Mouse (Mus musculus) lung, postnatal 0 days (tissue): ENCODE data around the gene Rnd3. TPM values are rescaled to one million over a fixed set of nuclear protein-coding genes. Genes with fewer than 3 reads are reported as not detected.

Experiments used
- ATAC-seq: fragments of 200-750 bp; cut with Nextera tagmentation; 2 replicates; pipeline ENCODE4 v1.8.0; 2017; ENCODE audit warnings: moderate library complexity
- DNase-seq: peaks from one replicate; pipeline ENCODE4 v3.0.0-alpha.2; 2016; ENCODE audit warnings: low spot score
- H3K27ac ChIP-seq: fragments of 300-500 bp; sonication (generic); 2 replicates; pipeline ENCODE4 v1.5.1; 2014; ENCODE audit warnings: antibody characterized with exemption, mild to moderate bottlenecking, low read length, mixed read lengths
- H3K27me3 ChIP-seq: fragments of 300-500 bp; sonication (generic); replicated peaks from 2 replicates; pipeline ENCODE4 v1.6.1; 2014; ENCODE audit warnings: low read length, mixed read lengths; ENCODE audit not compliant: insufficient read depth
- H3K36me3 ChIP-seq: fragments of 300-500 bp; sonication (generic); 2 replicates; pipeline ENCODE4 v1.6.1; 2014; ENCODE audit warnings: low read length, mixed read lengths; ENCODE audit not compliant: insufficient read depth
- H3K4me1 ChIP-seq: fragments of 300-500 bp; sonication (generic); 2 replicates; pipeline ENCODE4 v1.6.1; 2014; ENCODE audit warnings: antibody characterized with exemption, low read depth, low read length, mixed read lengths; ENCODE audit not compliant: insufficient read depth
- H3K4me2 ChIP-seq: fragments of 300-500 bp; sonication (generic); replicated peaks from 2 replicates; pipeline ENCODE4 v1.6.1; 2014; ENCODE audit warnings: low read depth, mild to moderate bottlenecking, low read length, moderate library complexity, mixed read lengths
- H3K4me3 ChIP-seq: fragments of 300-500 bp; sonication (generic); 2 replicates; pipeline ENCODE4 v1.5.1; 2014; ENCODE audit warnings: low read depth, low read length
- H3K9ac ChIP-seq: fragments of 300-500 bp; sonication (generic); replicated peaks from 2 replicates; pipeline ENCODE4 v1.6.1; 2014; ENCODE audit warnings: low read depth, mild to moderate bottlenecking
- H3K9me3 ChIP-seq: fragments of 300-500 bp; sonication (generic); 2 replicates; pipeline ENCODE4 v1.6.1; 2016; ENCODE audit warnings: low read length, mixed read lengths
- CTCF ChIP-seq: IDR thresholded peaks from 2 replicates; pipeline ENCODE4 v1.5.1; 2016; ENCODE audit warnings: antibody characterized with exemption, mild to moderate bottlenecking
- EP300 ChIP-seq: IDR thresholded peaks from 2 replicates; pipeline ENCODE4 v1.6.1; 2016; ENCODE audit warnings: antibody characterized with exemption, mild to moderate bottlenecking, control low read depth
- WGBS: fragments of 180-500 bp; shearing (Covaris S2); extraction: QIAGEN DNeasy Blood & Tissue Kit; methylation state at CpG from one replicate; pipeline ENCODE4 v1.1.7; 2014; 5-methylcytosine and 5-hydroxymethylcytosine counted together
- polyA plus RNA-seq: library from polyadenylated mRNA; unstranded; fragments of >200 nt; fragmentation: Nextera tagmentation; extraction: Ambion mirVana; gene quantifications from 2 replicates; pipeline ENCODE4 v1.2.1, GENCODE M21; 2015

The Rnd3 gene
- polyA plus RNA-seq, 1 experiment from 2014 or later = 22.5 TPM

- no peak overlapping the region for H3K27ac ChIP-seq
- H3K36me3 ChIP-seq = peaks cover 4% of the 10 kb centered on the region; the same call in 1 of the 2 replicates
- DNase-seq (peak; percentile 47), ATAC-seq (peak; percentile 49; the same call in 1 of the 2 replicates)
- no peak overlapping the region for H3K4me3 ChIP-seq
- no peaks in the 10 kb centered on the region for H3K9me3 ChIP-seq
- TF ChIP-seq EP300 (0 out of 2 replicates have a peak, but pooled peaks have one; percentile 8), CTCF (no peak)
- peaks cover 23% of the 10 kb centered on the region; the same call in 1 of the 2 replicates for H3K4me1 ChIP-seq
- H3K4me2 ChIP-seq = no peak overlapping the region
- no peak overlapping the region for H3K9ac ChIP-seq
- 51% methylated on average over 5 of the region's 5 CpGs for WGBS
- H3K27me3 ChIP-seq = no peaks in the 10 kb centered on the region
Measured at GRCm38 (mm10) chr2:51139218-51139911, 9.5 kb downstream of the Rnd3 start.

GRCm38 (mm10) chr2:51137726-51138125, 11.2 kb downstream of the Rnd3 start:
- Histone ChIP-seq H3K4me1 (peaks cover 15% of the 10 kb centered on the region; the same call in 1 of the 2 replicates), H3K27me3 (no peaks in the 10 kb centered on the region), H3K9me3 (no peaks in the 10 kb centered on the region), H3K9ac (no peak overlapping the region), H3K4me2 (no peak overlapping the region), H3K4me3 (no peak overlapping the region), H3K36me3 (peaks cover 10% of the 10 kb centered on the region; the same call in 1 of the 2 replicates), H3K27ac (no peak overlapping the region)
- TF ChIP-seq EP300 (no peak), CTCF (no peak)
- ATAC-seq = no peak
- 45% methylated on average over 4 of the region's 4 CpGs for WGBS
- DNase-seq = no peak

GRCm38 (mm10) chr2:51132181-51132580, 16.7 kb downstream of the Rnd3 start:
- ATAC-seq (no peak), DNase-seq (no peak)
- 95% methylated on average over 20 of the region's 20 CpGs for WGBS
- no peak overlapping the region for H3K4me2 ChIP-seq
- no peaks in the 10 kb centered on the region for H3K27me3 ChIP-seq
- H3K27ac ChIP-seq = no peak overlapping the region
- peaks cover 26% of the 10 kb centered on the region; the same call in 1 of the 2 replicates for H3K36me3 ChIP-seq
- no peaks in the 10 kb centered on the region for H3K9me3 ChIP-seq
- no peak overlapping the region for H3K4me3 ChIP-seq
- no peaks in the 10 kb centered on the region for H3K4me1 ChIP-seq
- no peak overlapping the region for H3K9ac ChIP-seq
- TF ChIP-seq CTCF (no peak), EP300 (no peak)

GRCm38 (mm10) chr2:51128090-51128489, 20.8 kb downstream of the Rnd3 start:
- WGBS = 76% methylated on average over 4 of the region's 4 CpGs
- Histone ChIP-seq H3K9ac (no peak overlapping the region), H3K4me2 (no peak overlapping the region), H3K4me3 (no peak overlapping the region), H3K27me3 (no peaks in the 10 kb centered on the region), H3K36me3 (0 out of 2 replicates have a peak, but pooled peaks cover 20% of the 10 kb centered on the region), H3K4me1 (no peaks in the 10 kb centered on the region), H3K27ac (no peak overlapping the region), H3K9me3 (no peaks in the 10 kb centered on the region)
- DNase-seq (no peak), ATAC-seq (no peak)
- TF ChIP-seq CTCF = no peak
- TF ChIP-seq EP300 = no peak

DNA sequence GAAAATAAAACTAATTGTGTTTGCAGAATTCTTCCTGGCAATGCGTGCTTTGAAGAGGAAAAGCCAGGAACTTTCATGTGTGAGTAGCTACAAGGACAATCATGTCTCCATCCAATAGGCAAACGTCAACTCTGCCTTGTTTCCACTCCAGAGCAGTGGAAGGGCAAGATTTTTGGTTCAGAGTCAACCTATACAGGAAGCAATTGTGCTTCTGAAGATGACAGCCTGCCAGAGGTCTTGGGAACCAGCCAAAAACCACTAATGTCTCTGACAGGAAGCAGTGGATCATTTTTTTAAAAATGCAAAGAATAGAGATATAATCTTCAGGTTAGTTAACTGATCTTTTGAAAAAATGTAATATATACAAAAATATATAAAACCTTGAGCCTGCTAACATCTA, 38.6 kb downstream of the Rnd3 start:
- TF ChIP-seq EP300 (no peak), CTCF (no peak)
- ATAC-seq (no peak), DNase-seq (peak; percentile 13)
- no peaks in the 10 kb centered on the region for H3K27me3 ChIP-seq
- no peak overlapping the region for H3K4me2 ChIP-seq
- H3K36me3 ChIP-seq = no peaks in the 10 kb centered on the region
- H3K9ac ChIP-seq = no peak overlapping the region
- H3K9me3 ChIP-seq = no peaks in the 10 kb centered on the region
- H3K4me3 ChIP-seq = no peak overlapping the region
- WGBS = 7% methylated on average over 2 of the region's 2 CpGs
- H3K27ac ChIP-seq = no peak overlapping the region
- H3K4me1 ChIP-seq = no peaks in the 10 kb centered on the region

DNA sequence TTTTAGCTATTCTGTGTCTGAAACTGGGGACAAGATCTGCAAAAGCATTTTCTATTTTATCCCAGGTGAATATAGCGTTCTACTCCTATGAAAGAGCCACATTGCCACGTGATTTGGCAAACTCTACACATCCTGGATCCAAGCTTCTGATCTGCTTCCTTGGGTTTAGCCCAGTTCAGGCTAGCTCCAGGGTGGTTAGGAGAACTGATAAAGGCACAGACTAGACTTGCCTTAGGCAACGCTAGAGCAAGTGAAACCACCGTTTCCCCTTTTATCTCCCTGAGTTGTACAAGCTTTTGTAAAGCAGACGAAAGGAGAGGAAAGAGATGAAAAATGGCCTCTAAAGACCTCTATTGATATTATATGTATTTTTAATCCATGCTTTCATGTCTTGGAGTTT, 40.3 kb downstream of the Rnd3 start:
- 56% methylated on average over 5 of the region's 5 CpGs for WGBS
- no peak for ATAC-seq
- H3K9ac ChIP-seq = no peak overlapping the region

More for the DNA sequence above, 40.3 kb downstream of the Rnd3 start:
- DNase-seq = no peak
- Histone ChIP-seq H3K9me3 (no peaks in the 10 kb centered on the region), H3K4me1 (no peaks in the 10 kb centered on the region), H3K4me2 (no peak overlapping the region), H3K4me3 (no peak overlapping the region), H3K27ac (no peak overlapping the region), H3K27me3 (no peaks in the 10 kb centered on the region), H3K36me3 (no peaks in the 10 kb centered on the region)
- no peak for TF ChIP-seq EP300
- no peak for TF ChIP-seq CTCF
